Comparison of ENCODE assay signal across 8 mouse cellular contexts in genomic region chr4:32303674-32304073, GRCm38 (mm10).
A peak's percentile ranks its signal among the peaks of the same experiment; 100 is the strongest.
DNase-seq lines count a peak whose midpoint lies in the region; ATAC-seq and TF ChIP-seq lines count a peak whose summit lies in the region.

No protein-coding gene starts in this region.

- H3K79me2 ChIP-seq in liver, adult 2 months (ENCODE audit: control insufficient read depth, insufficient read depth, low read length), result peaks cover 3% of the 10 kb centered on the region; the same call in 1 of the 2 replicates
- H3K79me2 ChIP-seq in myocyte (ENCODE audit: control insufficient read depth, insufficient read depth), result no peaks in the 10 kb centered on the region

- under 1% methylated on average over 8 of the region's 8 CpGs for WGBS in forebrain, embryonic 13.5 days
- under 1% methylated on average over 8 of the region's 8 CpGs for WGBS in heart, embryonic 15.5 days
- 0% methylated on average over 8 of the region's 8 CpGs for WGBS in liver, adult 2 months

- 0 out of 2 replicates have a peak overlapping the region, but pooled peaks have one; percentile 0 for H3K4me3 ChIP-seq in forebrain, embryonic 13.5 days
- H3K4me3 ChIP-seq in heart, embryonic 15.5 days, result peak overlapping the region; percentile 18
- H3K4me3 ChIP-seq in liver, adult 2 months (ENCODE audit: insufficient read depth, low read depth, low read length), result no peak overlapping the region
- peak overlapping the region; percentile 4 for H3K4me3 ChIP-seq in myocyte

- H3K4me2 ChIP-seq in forebrain, embryonic 13.5 days, result peak overlapping the region; percentile 48
- peak overlapping the region; percentile 54 for H3K4me2 ChIP-seq in heart, embryonic 15.5 days
- peak overlapping the region; percentile 82 for H3K4me2 ChIP-seq in myocyte (ENCODE audit: low read depth)

- no peak for TF ChIP-seq CTCF in liver, adult 2 months (IDR thresholded peaks at IDR 0.05; ENCODE audit: low read depth, low read length)

- H3K27me3 ChIP-seq in forebrain, embryonic 13.5 days, result no peaks in the 10 kb centered on the region
- no peaks in the 10 kb centered on the region for H3K27me3 ChIP-seq in heart, embryonic 15.5 days
- H3K27me3 ChIP-seq in liver, adult 2 months (ENCODE audit: control insufficient read depth, insufficient read depth, low read length), result no peaks in the 10 kb centered on the region
- no peaks in the 10 kb centered on the region for H3K27me3 ChIP-seq in myocyte (ENCODE audit: control insufficient read depth, insufficient read depth, insufficient read length)

- H3K4me1 ChIP-seq in forebrain, embryonic 13.5 days, result peaks cover 68% of the 10 kb centered on the region
- H3K4me1 ChIP-seq in heart, embryonic 15.5 days (replicated peaks), result peaks cover 77% of the 10 kb centered on the region
- peaks cover 30% of the 10 kb centered on the region for H3K4me1 ChIP-seq in liver, adult 2 months (ENCODE audit: control insufficient read depth, insufficient read depth, low read length)

- H3ac ChIP-seq in myocyte (ENCODE audit: control insufficient read depth, insufficient read length), result no peak overlapping the region

- no peak for TF ChIP-seq POLR2A in liver, adult 2 months (IDR thresholded peaks at IDR 0.05; ENCODE audit: extremely low read depth, insufficient read depth, low read length)
- no peak for TF ChIP-seq POLR2A in myocyte (IDR thresholded peaks at IDR 0.05; ENCODE audit: insufficient read length, low read depth)

- ATAC-seq in forebrain, embryonic 13.5 days, result peak; percentile 88
- ATAC-seq in heart, embryonic 15.5 days (replicated peaks; ENCODE audit: insufficient number of reproducible peaks, insufficient read depth, low FRiP score, low read depth), result peak; percentile 80

- H3K9ac ChIP-seq in forebrain, embryonic 13.5 days, result no peak overlapping the region
- H3K9ac ChIP-seq in heart, embryonic 15.5 days, result no peak overlapping the region
- no peak overlapping the region for H3K9ac ChIP-seq in liver, adult 2 months (ENCODE audit: low read depth, low read length)

- no peaks in the 10 kb centered on the region for H3K9me3 ChIP-seq in forebrain, embryonic 13.5 days (replicated peaks)
- H3K9me3 ChIP-seq in heart, embryonic 15.5 days (replicated peaks), result no peaks in the 10 kb centered on the region

- peak overlapping the region; percentile 96 for H3K27ac ChIP-seq in forebrain, embryonic 13.5 days
- H3K27ac ChIP-seq in heart, embryonic 15.5 days, result peak overlapping the region; percentile 94
- H3K27ac ChIP-seq in liver, adult 2 months (replicated peaks; ENCODE audit: insufficient read depth, low read depth, low read length), result peak overlapping the region; percentile 5; the same call in 1 of the 2 replicates

- DNase-seq in spleen, postnatal 36 days (ENCODE audit: low spot score in 2 of 2), result peak; percentile 36 to 37
- no peak for DNase-seq in spleen, postnatal 14 days (ENCODE audit: low spot score in 2 of 2)
- peak; percentile 94 for DNase-seq in kidney, postnatal 14 days
- peak; percentile 96 for DNase-seq in liver, adult 2 months (ENCODE audit: extremely low read depth, low read depth, low spot score)
- peak; percentile 82 for DNase-seq in testis, postnatal 10 days (ENCODE audit: low spot score)

- H3K36me3 ChIP-seq in forebrain, embryonic 13.5 days (ENCODE audit: poor library complexity, severe bottlenecking), result 0 out of 2 replicates have a peak, but pooled peaks cover 8% of the 10 kb centered on the region
- H3K36me3 ChIP-seq in heart, embryonic 15.5 days, result no peaks in the 10 kb centered on the region
- H3K36me3 ChIP-seq in liver, adult 2 months (ENCODE audit: control insufficient read depth, insufficient read depth, low read length), result no peaks in the 10 kb centered on the region
- H3K36me3 ChIP-seq in myocyte (ENCODE audit: control insufficient read depth, insufficient read depth), result no peaks in the 10 kb centered on the region

TF ChIP-seq in myocyte, 11 proteins besides CTCF, POLR2A, EP300 and RAD21:
- no peak for TF ChIP-seq POLR2AphosphoS2 (IDR thresholded peaks at IDR 0.05; ENCODE audit: insufficient read length, low read depth)
- no peak for TF ChIP-seq TCF12 (IDR thresholded peaks at IDR 0.05; ENCODE audit: insufficient read depth, poor library complexity, severe bottlenecking)
- TF ChIP-seq MYOD1 (IDR thresholded peaks at IDR 0.05; ENCODE audit: control insufficient read depth in 1 of 3, insufficient read length in 2 of 3, low read depth in 2 of 3), result peak in 2 of 3 experiments; percentile 25 to 44
- TF ChIP-seq REST (IDR thresholded peaks at IDR 0.05; ENCODE audit: insufficient read depth, insufficient read length), result no peak
- peak; percentile 11 for TF ChIP-seq MAX (IDR thresholded peaks at IDR 0.05; ENCODE audit: low read depth)
- TF ChIP-seq USF1 (IDR thresholded peaks at IDR 0.05; ENCODE audit: low read depth), result peak; percentile 65
- no peak for TF ChIP-seq SRF (IDR thresholded peaks at IDR 0.05; ENCODE audit: control insufficient read depth, insufficient read length, low read depth)
- TF ChIP-seq MYOG (IDR thresholded peaks at IDR 0.05; ENCODE audit: control insufficient read depth in 1 of 3, insufficient read depth in 1 of 3, insufficient read length in 2 of 3, low read depth in 2 of 3), result peak in 2 of 3 experiments; percentile 30 to 31
- TF ChIP-seq E2F4 (IDR thresholded peaks at IDR 0.05; ENCODE audit: insufficient read depth), result peak; percentile 15
- TF ChIP-seq CEBPB (IDR thresholded peaks at IDR 0.05; ENCODE audit: insufficient read depth, poor library complexity, severe bottlenecking), result no peak
- TF ChIP-seq TCF3 (IDR thresholded peaks at IDR 0.05; ENCODE audit: insufficient read length, low read depth), result no peak

Comparison
In these comparisons a context has a peak if more than half of its experiments do, and no peak if none do; other contexts are left out.
1. DNase-seq: peak in spleen, postnatal 36 days (2 of 2), kidney, postnatal 14 days (single experiment), liver, adult 2 months (single experiment) and testis, postnatal 10 days (single experiment); none in spleen, postnatal 14 days (0 of 2).
2. H3K27ac ChIP-seq: peak in every context shown above with its lines; median percentile 96 in forebrain, embryonic 13.5 days; 94 in heart, embryonic 15.5 days; 5 in liver, adult 2 months.
3. Peak in every context shown above with its lines, with median percentiles within 50 percentile points of each other: H3K4me2 ChIP-seq.